Mouse (Mus musculus): ENCODE measurements at regions not wholly inside any gene's neighbourhood (a gene's known extent, or its start where the extent isn't known, plus 50 kb on each side); places are given as distances from the start of the nearest gene placed in this dataset.
"Not testable (repeated sequence)": the region's sequence is repeated elsewhere in the genome, so short reads cannot be mapped to it uniquely, and the experiment has no call there.

DNA sequence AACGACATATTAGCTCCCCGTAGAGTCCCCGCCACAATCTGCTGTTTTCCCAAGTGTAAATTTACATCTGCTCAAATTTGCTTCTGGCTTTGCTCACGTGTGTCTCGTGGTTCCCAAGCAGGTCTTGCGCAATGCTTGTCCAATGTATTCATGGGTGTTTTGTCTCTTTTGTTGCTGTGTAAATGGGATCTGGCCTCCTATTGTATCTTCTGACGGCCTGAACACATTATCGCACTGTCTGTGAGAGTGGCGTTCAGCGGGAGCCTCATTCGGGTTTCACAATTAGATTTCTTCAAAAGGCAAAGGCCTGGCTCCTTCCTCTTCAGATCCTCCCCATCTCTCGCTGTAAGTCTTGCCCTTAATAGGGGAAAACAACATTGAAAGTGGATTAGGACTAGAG, 274.5 kb downstream of the Fam19a5 start:
- no peak for DNase-seq

DNA sequence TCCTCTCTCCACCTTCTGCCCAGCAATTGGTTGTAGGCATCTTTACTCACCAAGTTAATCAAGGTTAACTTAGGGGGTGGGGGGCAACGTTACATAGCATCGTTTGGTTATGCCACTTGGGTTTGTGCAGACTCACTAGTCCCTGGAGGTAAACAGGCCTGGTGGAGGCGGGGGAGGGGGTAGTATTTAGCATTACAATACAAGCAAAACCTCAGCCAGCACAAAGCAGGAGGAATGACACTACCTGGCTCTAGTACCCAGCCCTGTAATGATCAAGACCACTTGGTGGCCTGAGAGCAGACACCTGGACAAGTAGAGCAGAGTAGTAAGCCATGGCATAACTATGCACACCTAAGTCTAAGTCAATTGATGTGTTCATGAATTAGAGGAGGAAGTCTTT, 298.0 kb downstream of the Fam19a5 start:
- no peak for DNase-seq

DNA sequence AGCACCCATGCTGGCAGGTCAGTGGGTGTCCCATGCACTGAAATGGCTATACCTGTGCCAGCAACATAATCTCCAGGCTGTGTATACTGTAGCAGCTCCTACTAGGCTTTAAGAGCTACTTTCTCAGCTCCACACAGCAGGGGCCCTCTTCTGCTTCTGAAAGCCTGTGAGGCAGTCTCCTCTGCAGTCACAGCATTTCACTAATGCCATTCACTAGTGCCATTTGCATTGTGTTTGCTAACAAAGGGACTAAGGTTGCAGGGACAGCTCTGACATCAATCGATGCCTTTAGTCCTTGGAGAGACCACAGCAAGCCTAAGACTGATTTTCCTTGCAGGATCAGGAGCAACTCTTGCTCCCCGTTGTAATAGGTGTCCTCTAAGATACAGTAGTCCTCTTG, 315.0 kb downstream of the Fam19a5 start:
- DNase-seq: no peak

DNA sequence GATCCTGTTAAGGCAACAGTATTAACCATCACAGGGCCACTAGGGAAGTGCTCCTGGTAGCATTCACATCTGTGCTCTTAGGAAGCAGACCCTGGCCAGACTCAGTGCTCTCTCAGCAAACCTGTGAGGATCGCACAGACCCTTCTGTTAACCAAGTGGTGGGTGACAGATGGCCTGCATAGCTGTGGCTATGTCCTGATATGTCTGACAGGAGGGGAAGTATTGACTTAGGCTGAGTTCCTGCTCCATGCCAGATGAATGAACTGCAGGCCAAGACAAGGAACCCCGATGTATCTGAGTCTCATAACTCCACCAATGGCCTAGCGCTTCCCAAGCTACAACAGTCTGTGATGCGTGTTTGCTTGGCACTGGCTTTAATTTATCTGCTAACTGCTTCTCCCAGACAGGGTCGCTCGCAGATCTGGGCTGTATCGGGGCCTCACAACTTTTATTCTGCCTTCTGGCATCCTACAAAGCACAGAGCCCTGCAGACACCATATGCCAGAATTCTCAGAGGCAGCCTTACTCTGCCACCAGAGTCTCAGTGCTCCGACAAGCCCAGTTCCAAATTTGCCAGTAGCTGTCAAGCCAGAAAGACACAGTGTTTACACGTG, 332.3 kb downstream of the Fam19a5 start:
- DNase-seq: no peak

DNA sequence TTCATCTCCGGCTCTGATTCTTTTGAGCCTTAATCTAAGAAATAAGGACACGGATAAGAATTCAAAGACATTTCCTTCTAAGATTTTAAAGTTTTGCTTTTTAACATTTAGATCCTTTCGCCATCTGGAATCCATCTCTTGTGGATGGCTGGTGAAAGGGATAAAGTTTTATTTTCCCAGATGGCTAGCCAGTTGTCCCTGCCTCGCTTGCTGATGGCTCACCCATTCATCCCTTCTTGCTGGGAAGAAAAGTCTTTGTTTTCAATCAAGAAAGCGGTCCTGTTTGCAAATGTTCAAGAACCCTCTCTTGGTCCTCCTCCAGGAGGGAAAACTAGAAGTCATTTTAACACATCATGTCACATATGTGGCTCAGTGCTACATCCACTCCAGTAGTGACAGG, 346.8 kb downstream of the Fam19a5 start:
- DNase-seq: no peak

DNA sequence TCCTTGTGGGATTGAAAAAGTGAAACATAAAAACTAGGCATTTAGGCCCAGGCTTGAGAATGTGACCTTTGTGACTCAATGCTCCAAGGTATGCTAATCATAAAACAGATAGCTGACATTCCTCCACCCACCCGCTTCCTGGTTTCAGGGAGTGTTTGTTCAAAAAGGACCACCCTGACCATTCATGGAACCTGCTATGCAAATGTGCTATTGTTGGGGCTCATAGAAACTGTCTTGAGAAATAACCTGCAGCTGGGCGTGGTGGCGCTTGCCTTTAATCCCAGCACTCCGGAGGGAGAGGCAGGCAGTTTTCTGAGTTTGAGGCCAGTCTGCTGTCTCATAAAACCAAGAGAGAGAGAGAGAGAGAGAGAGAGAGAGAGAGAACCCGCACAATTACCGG, 350.8 kb downstream of the Fam19a5 start:
- not testable (repeated sequence) for DNase-seq

DNA sequence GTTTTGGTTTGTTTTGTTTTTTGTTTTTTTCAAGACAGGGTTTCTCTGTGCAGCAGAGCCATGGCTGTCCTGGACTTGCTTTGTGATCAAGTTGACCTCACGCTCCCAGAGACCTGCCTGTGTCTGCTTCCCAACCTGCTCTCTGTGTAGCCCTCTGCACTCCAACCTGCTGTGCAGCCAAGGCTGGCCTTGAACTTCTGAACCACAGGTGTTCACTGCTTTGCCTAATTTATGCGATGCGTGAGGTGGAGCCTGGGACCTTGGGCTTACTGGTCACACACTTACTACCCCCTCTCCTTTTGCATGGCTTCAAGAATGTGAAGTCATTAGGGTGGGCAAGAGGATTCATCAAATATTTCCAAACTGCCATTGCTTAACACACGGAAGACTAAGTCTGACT, 354.6 kb downstream of the Fam19a5 start:
- no peak for DNase-seq

DNA sequence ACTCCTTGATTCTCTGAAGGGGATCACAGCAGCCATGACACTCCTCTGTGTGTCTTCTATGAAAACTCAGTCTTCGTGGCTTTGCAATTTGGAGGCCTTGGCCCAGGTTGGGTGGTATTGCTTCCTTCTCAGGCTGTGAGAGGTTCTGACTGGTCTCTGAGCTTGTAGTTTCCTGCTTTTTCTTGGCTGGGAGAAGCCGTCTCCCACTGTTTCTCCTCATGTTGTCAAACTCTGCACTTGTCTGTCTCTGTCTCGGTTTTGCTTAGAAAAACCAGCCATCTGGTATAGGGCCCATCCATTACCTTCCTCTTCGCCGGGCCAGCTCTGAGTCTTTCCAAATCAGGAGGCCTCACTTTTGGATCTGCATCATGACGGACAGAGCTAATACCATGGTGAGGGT, 360.3 kb downstream of the Fam19a5 start:
- DNase-seq: no peak

DNA sequence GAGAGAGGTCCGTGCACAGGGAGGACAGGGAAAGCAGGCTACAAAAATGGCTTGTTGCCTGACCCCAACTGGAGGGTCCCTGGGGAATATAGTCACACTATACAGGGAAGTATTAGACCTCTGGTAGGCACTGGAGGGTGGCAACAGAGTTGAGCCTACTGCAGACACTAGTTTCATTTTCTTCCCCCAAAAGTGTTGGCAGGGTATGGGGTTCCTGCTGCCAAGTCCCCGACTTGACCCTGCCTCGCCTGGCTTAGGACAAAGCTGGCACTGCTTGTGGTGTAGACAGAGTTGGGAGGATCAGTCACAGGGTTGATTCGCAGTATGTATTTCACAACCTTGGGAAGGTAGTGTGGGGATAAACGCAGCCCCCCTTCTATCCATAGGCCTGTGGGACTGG, 362.2 kb downstream of the Fam19a5 start:
- DNase-seq: no peak

DNA sequence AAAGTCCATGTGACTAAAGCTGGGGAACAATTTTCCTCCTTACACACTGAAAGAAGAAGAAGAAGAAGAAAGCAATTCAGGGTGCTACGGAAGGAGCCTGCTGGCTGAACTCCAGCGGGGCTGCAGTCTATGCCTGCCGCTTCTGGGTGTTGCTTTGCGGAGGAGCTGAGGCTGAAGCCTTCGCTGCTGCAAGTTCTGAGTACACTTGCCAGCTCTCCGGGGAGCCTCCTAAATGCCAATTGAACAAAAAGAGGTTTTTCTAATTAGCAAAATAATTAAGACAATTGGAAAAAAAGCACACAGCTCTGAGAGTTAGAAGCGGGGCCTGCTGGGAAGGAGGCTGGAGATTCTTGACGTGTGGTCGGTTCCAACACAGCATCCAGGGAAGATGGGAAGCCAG, 378.0 kb downstream of the Fam19a5 start:
- DNase-seq: no peak

DNA sequence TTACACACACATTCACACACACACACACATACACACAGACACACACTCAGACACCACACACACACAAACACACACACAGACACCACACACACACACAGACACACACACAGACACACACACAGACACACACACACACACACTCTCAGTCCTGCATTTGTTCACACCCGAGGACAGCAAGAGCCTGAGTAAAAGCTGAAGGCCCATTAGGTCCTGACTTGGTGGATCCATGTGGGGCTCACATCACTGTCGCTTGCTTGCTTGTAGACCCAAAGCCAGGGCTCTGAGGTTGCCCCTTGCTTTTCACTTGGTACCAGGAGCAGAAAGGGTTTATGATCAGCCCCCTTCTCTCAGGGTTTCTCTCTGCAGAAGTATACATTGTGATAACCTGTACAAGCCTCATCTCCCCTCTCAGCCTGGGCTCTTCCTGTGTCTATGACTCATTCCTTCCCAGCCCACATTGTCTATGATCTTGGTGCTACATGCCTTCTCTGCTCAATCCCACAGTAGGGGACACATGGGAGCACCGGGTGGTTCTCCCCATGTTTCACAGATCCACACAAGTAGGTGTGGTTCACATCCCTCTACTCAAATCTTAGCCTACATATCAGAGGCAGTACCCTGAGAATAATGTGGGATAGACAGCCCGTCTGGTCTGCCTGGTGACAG, 378.8 kb downstream of the Fam19a5 start:
- no peak for DNase-seq

DNA sequence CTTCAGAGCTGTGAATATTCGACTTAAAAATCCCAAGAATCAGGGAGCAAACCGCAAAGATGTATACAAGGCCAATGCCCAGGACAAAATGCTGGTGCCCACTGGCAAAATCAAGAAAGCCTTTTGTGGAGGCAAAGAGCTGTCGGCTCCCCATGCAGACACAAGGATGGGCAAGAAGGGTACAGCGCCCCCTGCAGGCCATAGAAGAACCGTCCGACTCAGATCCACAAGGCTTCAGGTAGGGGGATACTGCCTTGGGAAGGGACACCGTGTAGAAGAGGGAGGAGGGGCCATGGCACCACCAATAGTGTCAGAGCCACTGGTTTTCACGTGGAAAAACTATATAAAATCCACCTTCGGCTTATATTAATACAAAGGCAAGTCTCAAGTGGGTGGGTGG, 379.8 kb downstream of the Fam19a5 start:
- DNase-seq: no peak

DNA sequence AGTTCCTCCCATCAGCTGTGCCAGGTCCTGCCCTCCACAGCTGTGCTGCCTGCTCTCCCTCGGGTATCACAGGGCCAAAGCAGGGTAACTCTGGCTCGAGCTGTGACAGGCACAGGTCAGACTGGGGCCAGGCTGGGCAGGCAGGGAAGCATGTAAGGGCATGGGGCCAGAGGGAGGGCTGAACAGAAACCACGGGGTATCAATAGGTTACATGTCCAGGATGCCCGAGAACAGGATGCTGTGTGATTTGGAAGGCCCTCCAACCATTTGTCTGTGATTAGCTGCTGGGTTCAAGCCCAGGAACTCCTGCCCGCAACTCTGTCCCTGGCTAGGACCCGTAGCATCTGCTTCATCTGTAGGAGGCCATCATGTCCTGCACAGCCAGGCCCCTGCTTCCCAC, 391.9 kb downstream of the Fam19a5 start:
- DNase-seq: no peak

DNA sequence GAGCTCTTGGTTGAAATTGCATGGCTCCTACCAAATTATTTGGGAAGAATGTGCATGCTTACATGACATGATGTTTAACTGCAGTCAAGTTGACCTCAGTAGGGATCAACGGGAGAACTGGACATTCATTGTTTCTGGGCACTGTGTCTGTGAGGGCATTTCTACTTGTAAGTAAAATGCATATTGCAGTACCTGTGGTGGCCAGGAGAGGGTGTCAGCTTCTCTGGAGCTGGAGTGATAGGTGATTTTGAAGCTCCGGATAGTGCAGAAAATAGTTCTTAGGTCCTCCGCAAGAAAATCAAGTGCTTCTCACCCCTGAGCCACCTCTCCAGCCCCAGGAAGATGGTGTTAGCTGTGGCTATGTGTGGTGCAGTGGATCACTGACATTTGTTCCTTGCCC, 396.7 kb downstream of the Fam19a5 start:
- DNase-seq: peak; percentile 28

DNA sequence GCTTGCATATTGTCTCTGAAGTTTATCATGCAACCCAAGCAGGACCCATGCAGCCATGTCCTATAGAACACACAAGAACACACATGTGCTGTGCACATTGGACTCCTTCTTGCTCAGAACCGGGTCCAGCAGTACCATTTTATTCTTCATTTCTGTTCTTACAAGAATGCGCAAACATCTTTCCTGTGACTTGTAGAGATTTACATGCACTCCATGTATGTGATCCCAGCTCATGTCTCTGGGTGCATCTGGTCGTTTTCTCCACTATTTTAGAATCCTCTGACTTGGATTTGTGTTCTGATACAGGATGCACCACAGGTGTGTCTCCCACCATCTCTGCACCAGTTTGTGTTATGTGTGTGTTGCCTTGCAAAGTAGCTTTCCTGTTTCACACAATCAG, 408.4 kb downstream of the Fam19a5 start:
- DNase-seq: no peak

DNA sequence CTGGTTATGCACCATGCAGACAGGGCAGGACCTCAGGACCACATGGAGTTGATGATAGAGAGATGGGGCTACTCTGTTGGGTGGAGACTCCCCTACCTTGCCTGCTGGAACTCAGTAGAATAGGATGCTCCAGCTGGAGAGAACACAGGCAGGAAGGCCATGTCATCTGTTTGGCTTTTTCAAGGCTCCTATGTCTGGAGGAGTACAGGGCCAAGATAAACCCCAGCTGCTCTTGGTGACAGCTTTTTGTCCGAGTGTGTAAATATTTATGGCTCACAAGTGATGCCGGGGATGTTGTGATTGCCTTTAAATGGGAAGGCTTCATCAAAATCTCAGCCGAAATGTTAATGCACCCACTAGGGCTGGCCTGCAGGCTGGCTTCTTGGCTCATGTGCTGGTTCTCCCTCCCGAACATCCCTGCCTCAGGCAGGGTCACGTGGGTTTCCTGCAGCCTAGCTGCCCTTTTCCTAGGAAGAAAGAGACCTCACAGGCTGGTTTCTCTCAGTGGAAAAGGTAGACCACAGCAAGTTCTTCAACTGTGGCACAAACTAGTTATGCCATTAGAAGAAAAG, 411.7 kb downstream of the Fam19a5 start:
- DNase-seq: no peak

DNA sequence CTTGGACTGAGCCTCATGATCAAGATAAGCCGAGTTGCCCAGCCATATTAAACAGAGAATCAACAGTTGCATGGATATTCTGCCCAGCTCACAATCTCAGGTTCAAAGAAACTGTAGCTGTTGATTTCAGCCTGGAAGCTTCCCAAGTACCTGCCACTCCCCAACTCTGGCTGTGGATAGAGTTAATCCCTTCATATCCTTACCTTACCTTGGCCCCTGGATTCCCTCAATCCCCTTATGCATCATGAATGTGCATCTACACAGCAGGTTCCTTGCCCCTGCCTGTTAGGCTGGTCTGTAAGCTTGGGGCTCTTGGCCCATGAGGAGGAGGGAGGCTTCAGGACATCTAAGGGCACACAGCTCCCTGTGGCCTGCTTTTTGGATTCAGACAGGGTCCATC, 414.8 kb downstream of the Fam19a5 start:
- DNase-seq: no peak

DNA sequence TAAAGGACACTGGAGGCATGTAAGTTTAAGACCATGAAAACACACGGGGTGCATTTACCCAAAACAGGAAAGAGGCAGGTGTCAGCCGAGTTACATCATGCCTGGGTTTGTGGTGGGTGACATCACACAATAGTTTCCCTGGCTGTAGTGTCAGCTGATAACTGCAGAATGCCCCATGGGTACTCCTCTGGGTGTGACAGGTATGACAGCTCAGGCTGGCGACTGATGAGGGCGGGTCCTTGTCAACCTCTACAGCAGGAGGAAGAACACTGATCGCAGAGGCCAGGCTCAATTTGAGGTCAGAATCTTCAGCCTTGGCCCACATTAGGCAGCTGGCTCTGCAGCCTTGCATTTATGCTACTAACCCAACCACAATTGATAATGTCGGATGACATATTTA, 428.5 kb downstream of the Fam19a5 start:
- DNase-seq: no peak

DNA sequence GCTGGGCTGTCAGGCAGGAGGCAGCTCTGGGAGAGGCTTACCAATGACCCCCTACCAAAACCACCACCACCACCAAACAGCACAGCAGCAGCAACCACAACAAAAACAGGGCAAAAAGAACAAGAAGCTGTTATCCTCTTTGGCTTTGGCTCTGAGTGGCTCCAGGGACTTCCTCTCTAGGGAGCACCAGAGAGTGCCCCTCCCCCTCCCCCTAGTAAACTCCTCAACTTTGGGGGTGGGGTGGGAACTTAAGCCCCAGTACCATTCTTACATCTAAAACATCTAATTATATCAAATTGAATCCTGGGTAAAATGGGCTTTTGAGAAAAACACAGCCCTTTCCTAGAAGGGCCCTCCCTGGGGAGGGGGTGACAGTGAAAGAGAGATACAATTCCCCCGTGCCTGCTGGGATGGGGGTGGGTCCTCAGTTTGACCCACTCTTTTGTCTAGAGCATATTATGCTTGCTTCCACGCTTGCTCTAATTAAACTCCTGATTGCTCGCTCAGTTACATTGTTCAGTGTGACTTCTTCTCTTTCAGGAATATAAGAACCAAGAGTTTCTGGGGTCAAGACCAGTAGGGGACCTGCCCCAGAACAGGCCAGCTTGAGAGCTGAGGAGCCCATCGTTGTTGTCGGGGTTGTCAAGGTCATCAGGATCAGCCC, 443.4 kb downstream of the Fam19a5 start:
- no peak for DNase-seq

DNA sequence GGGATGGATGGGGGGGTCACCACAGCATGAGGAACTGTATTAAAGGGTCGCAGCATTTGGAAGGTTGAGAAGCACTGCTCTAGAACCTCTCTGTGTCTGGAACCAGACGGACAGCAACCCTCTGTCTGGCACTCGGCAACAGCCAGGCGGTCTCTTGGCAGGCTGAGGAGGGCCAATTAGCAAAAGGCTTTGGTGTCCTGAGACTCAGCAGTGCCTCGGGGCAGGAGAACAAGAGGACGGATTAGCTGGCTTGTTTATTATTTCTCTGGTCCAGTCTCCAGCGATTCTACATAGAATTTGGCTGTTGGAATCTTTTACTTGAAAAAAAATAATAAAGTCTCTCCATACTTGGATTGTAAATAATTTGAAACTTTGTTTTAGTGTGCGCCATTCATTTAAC, 450.4 kb downstream of the Fam19a5 start:
- no peak for DNase-seq

DNA sequence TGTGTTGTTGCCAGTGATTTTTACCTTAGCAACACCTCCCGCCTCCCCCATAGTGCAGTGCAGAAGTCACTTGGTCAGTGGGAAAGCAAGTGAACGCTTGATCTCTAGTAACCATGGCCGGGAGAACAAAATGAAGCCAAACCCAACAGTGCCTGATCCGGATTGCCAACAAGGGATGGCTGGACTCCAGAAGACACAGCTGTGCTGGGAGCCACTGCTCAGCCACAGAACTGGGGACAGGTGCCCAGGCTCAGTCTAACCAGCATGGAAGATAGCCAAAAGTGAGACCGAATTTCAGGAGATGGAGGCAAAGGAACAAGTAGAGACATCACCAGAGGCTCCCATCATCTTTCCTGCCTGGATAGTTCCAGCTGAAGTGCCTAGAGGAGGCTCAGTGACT, 473.0 kb downstream of the Fam19a5 start:
- DNase-seq: no peak

DNA sequence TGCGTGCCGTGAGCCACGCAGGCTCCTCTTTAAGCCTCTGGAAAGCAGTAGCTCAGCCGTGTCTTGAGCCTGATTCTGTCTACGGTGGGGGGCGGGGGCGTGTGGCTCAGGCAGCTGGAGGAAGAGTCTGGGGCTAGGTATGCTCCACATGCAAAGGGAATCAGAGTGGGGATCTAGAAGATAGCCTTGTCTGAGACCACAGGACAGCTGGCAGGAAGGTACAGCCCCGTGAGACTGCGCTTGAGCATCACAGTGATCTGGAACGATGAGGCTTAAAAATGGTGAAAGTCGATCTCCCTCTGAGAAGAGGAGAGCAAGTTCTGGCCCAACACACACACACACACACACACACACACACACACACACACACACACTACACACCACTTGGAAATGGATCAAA, 488.7 kb downstream of the Fam19a5 start:
- DNase-seq: no peak

DNA sequence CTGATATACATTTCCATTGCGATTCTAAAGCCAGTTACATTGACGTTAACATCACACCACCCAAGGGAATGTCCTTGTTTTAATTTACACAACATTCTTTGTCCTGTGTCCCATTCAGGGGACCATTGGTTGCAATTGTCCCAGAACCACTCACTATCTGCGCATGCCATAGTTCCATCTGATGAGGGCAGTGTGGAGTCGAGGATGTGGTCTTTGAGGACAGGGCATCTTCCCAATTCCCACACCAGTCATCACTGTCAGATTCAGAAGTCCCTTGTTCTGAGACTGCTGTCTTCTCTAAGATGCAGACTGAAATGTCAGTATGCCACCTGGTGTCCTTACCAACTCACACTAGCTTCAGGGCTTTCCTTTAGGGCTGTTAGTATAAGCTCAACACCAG, 489.6 kb downstream of the Fam19a5 start:
- DNase-seq: no peak

DNA sequence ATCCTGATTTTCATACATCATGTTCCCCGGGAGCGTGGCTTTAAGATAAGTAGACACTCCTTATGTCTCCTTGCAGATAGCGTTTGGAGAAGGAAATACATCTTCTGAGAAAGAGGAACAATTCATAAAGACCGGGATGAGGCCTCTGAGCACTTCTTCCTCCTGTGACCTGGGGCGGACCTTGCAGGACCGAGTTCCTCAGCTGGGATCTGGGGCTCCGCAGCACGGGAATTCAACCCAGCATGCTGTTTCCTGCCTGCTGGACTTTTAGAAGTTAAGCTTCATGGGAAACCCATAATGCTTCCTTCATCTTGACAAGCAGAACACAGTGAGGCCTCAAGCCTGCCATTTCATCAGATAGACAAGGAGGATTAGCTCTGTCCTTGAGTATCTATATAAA, 491.4 kb downstream of the Fam19a5 start:
- no peak for DNase-seq

All from heart, postnatal 4 days (tissue).